Mouse (Mus musculus) ES-Bruce4 (cell line): ENCODE results near the gene Arsb. TPM values are rescaled to one million over a fixed set of nuclear protein-coding genes. Genes with fewer than 3 reads are reported as not detected.

Experiments
- H3K27ac ChIP-seq: 2 replicates; pipeline ENCODE4 v1.5.1; 2012; ENCODE audit warnings: low read length, inconsistent platforms; ENCODE audit not compliant: insufficient read depth
- H3K27me3 ChIP-seq: 2 replicates; pipeline ENCODE4 v1.6.1; 2012; ENCODE audit warnings: mild to moderate bottlenecking, low read length, inconsistent platforms; ENCODE audit not compliant: control insufficient read depth, poor library complexity, insufficient read depth, severe bottlenecking
- H3K36me3 ChIP-seq: 2 replicates; pipeline ENCODE4 v1.6.1; 2012; ENCODE audit warnings: inconsistent platforms, mild to moderate bottlenecking, low read length, moderate library complexity; ENCODE audit not compliant: control insufficient read depth, poor library complexity, insufficient read depth, severe bottlenecking
- H3K4me1 ChIP-seq: one replicate; pipeline ENCODE4 v1.8.1; 2011; ENCODE audit warnings: low read length; ENCODE audit not compliant: control insufficient read depth, insufficient read depth
- H3K4me3 ChIP-seq: 2 replicates; pipeline ENCODE4 v1.5.1; 2011; ENCODE audit warnings: low read depth, mild to moderate bottlenecking, low read length
- H3K9ac ChIP-seq: 2 replicates; pipeline ENCODE4 v1.6.1; 2012; ENCODE audit warnings: low read depth, mild to moderate bottlenecking, inconsistent platforms; ENCODE audit not compliant: poor library complexity, severe bottlenecking
- H3K9me3 ChIP-seq: replicated peaks from 2 replicates; pipeline ENCODE4 v1.6.1; 2012; ENCODE audit warnings: mild to moderate bottlenecking, low read length, inconsistent platforms; ENCODE audit not compliant: control insufficient read depth, poor library complexity, insufficient read depth, severe bottlenecking
- CTCF ChIP-seq: IDR thresholded peaks from one replicate; pipeline ENCODE4 v1.8.1; 2011; ENCODE audit warnings: low read depth, low read length
- EP300 ChIP-seq: IDR thresholded peaks from 2 replicates; pipeline ENCODE4 v1.6.1; 2011; ENCODE audit warnings: low read depth, low read length; ENCODE audit not compliant: insufficient read depth
- POLR2A ChIP-seq: IDR thresholded peaks from one replicate; pipeline ENCODE4 v1.8.1; 2011; ENCODE audit warnings: low read length; ENCODE audit not compliant: insufficient read depth
- polyA plus RNA-seq: library from polyadenylated mRNA; stranded (reverse); fragments of >200 nt; gene quantifications from 2 replicates; pipeline ENCODE4 v1.2.4, GENCODE M21; 2011; ENCODE audit warnings: low read depth; ENCODE audit not compliant: missing spikeins, insufficient read depth, insufficient read length

Gene Arsb
- polyA plus RNA-seq, 1 experiment: 1.7 TPM

- H3K36me3 ChIP-seq: no peaks in the 10 kb centered on the region
- TF ChIP-seq EP300 (no peak), CTCF (no peak), POLR2A (no peak)
- H3K9ac ChIP-seq: no peak overlapping the region
- no peak overlapping the region for H3K4me3 ChIP-seq
- no peak overlapping the region for H3K27ac ChIP-seq
- H3K4me1 ChIP-seq: no peaks in the 10 kb centered on the region
- no peaks in the 10 kb centered on the region for H3K27me3 ChIP-seq
- no peaks in the 10 kb centered on the region for H3K9me3 ChIP-seq
These were observed 144.5 kb downstream of the Arsb start for GRCm38 (mm10) chr13:93915641-93916570.

- Histone ChIP-seq H3K9me3 (no peaks in the 10 kb centered on the region), H3K4me1 (no peaks in the 10 kb centered on the region), H3K27ac (no peak overlapping the region), H3K9ac (no peak overlapping the region), H3K4me3 (no peak overlapping the region), H3K36me3 (no peaks in the 10 kb centered on the region), H3K27me3 (no peaks in the 10 kb centered on the region)
- TF ChIP-seq EP300: no peak
- no peak for TF ChIP-seq POLR2A
- no peak for TF ChIP-seq CTCF
These were observed 148.1 kb downstream of the Arsb start for GRCm38 (mm10) chr13:93919536-93919935.

- Histone ChIP-seq H3K4me3 (no peak overlapping the region), H3K4me1 (no peaks in the 10 kb centered on the region), H3K36me3 (no peaks in the 10 kb centered on the region), H3K9me3 (no peaks in the 10 kb centered on the region), H3K27ac (no peak overlapping the region), H3K27me3 (no peaks in the 10 kb centered on the region), H3K9ac (no peak overlapping the region)
- no peak for TF ChIP-seq CTCF
These were observed 148.8 kb downstream of the Arsb start for GRCm38 (mm10) chr13:93920080-93920785.

GRCm38 (mm10) chr13:93920786-93921300, 149.4 kb downstream of the Arsb start:
- Histone ChIP-seq H3K4me3 (no peak overlapping the region), H3K27ac (no peak overlapping the region), H3K36me3 (no peaks in the 10 kb centered on the region), H3K4me1 (no peaks in the 10 kb centered on the region), H3K27me3 (no peaks in the 10 kb centered on the region), H3K9ac (no peak overlapping the region), H3K9me3 (no peaks in the 10 kb centered on the region)
- TF ChIP-seq EP300 (no peak), POLR2A (no peak), CTCF (no peak)

GRCm38 (mm10) chr13:93921831-93922565, 150.6 kb downstream of the Arsb start:
- no peaks in the 10 kb centered on the region for H3K4me1 ChIP-seq

More at GRCm38 (mm10) chr13:93921831-93922565, 150.6 kb downstream of the Arsb start:
- Histone ChIP-seq H3K4me3 (no peak overlapping the region), H3K9ac (no peak overlapping the region), H3K9me3 (no peaks in the 10 kb centered on the region), H3K36me3 (no peaks in the 10 kb centered on the region), H3K27me3 (no peaks in the 10 kb centered on the region), H3K27ac (no peak overlapping the region)
- TF ChIP-seq CTCF (no peak), POLR2A (no peak), EP300 (no peak)
